Mouse (Mus musculus) intestine, postnatal 0 days (tissue): Measurements from ENCODE around the gene Ptprg. TPM values are rescaled to one million over a fixed set of nuclear protein-coding genes. Genes with fewer than 3 reads are reported as not detected.
"Not testable (repeated sequence)": the region's sequence is repeated elsewhere in the genome, so short reads cannot be mapped to it uniquely, and the experiment has no call there.

Experiments
- ATAC-seq: fragments of 200-750 bp; cut with Nextera tagmentation; 2 replicates; pipeline ENCODE4 v1.8.0; 2017; ENCODE audit warnings: mild to moderate bottlenecking, moderate TSS enrichment, moderate library complexity
- H3K27ac ChIP-seq: fragments of 300-500 bp; sonication (generic); 2 replicates; pipeline ENCODE4 v1.5.1; 2014; ENCODE audit warnings: mild to moderate bottlenecking, low read depth, low read length, moderate library complexity
- H3K27me3 ChIP-seq: fragments of 300-500 bp; sonication (generic); replicated peaks from 2 replicates; pipeline ENCODE4 v1.6.1; 2014; ENCODE audit warnings: low read length, mixed read lengths; ENCODE audit not compliant: control insufficient read depth, insufficient read depth
- H3K36me3 ChIP-seq: fragments of 300-500 bp; sonication (generic); 2 replicates; pipeline ENCODE4 v1.6.1; 2014; ENCODE audit warnings: mild to moderate bottlenecking, moderate library complexity; ENCODE audit not compliant: control insufficient read depth, insufficient read depth
- H3K4me1 ChIP-seq: fragments of 300-500 bp; sonication (generic); replicated peaks from 2 replicates; pipeline ENCODE4 v1.6.1; 2014; ENCODE audit warnings: antibody characterized with exemption, low read length, mixed read lengths; ENCODE audit not compliant: control insufficient read depth, insufficient read depth
- H3K4me2 ChIP-seq: fragments of 300-500 bp; sonication (generic); replicated peaks from 2 replicates; pipeline ENCODE4 v1.6.1; 2014; ENCODE audit warnings: low read depth, mild to moderate bottlenecking, moderate library complexity
- H3K4me3 ChIP-seq: fragments of 300-500 bp; sonication (generic); 2 replicates; pipeline ENCODE4 v1.5.1; 2014; ENCODE audit warnings: low read depth, low read length
- H3K9ac ChIP-seq: fragments of 300-500 bp; sonication (generic); 2 replicates; pipeline ENCODE4 v1.6.1; 2014; ENCODE audit warnings: mild to moderate bottlenecking, low read depth, low read length
- H3K9me3 ChIP-seq: fragments of 300-500 bp; sonication (generic); 2 replicates; pipeline ENCODE4 v1.6.1; 2016; ENCODE audit warnings: mixed run types; ENCODE audit not compliant: control insufficient read depth
- CTCF ChIP-seq: sonication (generic); IDR thresholded peaks from 2 replicates; pipeline ENCODE4 v1.5.1; 2016; ENCODE audit warnings: low read depth, mild to moderate bottlenecking, control low read depth, antibody characterized with exemption, moderate library complexity
- WGBS: fragments of 180-500 bp; shearing (Covaris S2); extraction: QIAGEN DNeasy Blood & Tissue Kit; methylation state at CpG from one replicate; pipeline ENCODE4 v1.1.7; 2014; 5-methylcytosine and 5-hydroxymethylcytosine counted together
- polyA plus RNA-seq: library from polyadenylated mRNA; unstranded; fragments of >200 nt; fragmentation: Nextera tagmentation; extraction: Ambion mirVana; gene quantifications from 2 replicates; pipeline ENCODE4 v1.2.1, GENCODE M21; 2015

Ptprg gene
- polyA plus RNA-seq, 1 experiment from 2014 or later = 3.7 TPM

GRCm38 (mm10) chr14:12041566-12041965 lies 488.2 kb downstream of the Ptprg start:
- no peak overlapping the region for H3K27ac ChIP-seq
- H3K27me3 ChIP-seq = no peaks in the 10 kb centered on the region
- no peak overlapping the region for H3K4me3 ChIP-seq
- no peaks in the 10 kb centered on the region for H3K9me3 ChIP-seq
- no peak overlapping the region for H3K9ac ChIP-seq
- H3K4me1 ChIP-seq = no peaks in the 10 kb centered on the region
- no peak for ATAC-seq
- no peaks in the 10 kb centered on the region for H3K36me3 ChIP-seq
- no peak overlapping the region for H3K4me2 ChIP-seq
- WGBS = 89% methylated on average over 6 of the region's 6 CpGs
- TF ChIP-seq CTCF = no peak

GRCm38 (mm10) chr14:12046226-12046882 lies 493.0 kb downstream of the Ptprg start:
- no peaks in the 10 kb centered on the region for H3K27me3 ChIP-seq
- TF ChIP-seq CTCF = no peak
- H3K4me2 ChIP-seq = no peak overlapping the region
- no peaks in the 10 kb centered on the region for H3K9me3 ChIP-seq
- no peak overlapping the region for H3K9ac ChIP-seq
- no peaks in the 10 kb centered on the region for H3K4me1 ChIP-seq
- 56% methylated on average over 3 of the region's 3 CpGs for WGBS
- H3K4me3 ChIP-seq = no peak overlapping the region
- no peaks in the 10 kb centered on the region for H3K36me3 ChIP-seq
- no peak for ATAC-seq
- H3K27ac ChIP-seq = no peak overlapping the region

- Histone ChIP-seq H3K4me1 (no peaks in the 10 kb centered on the region), H3K4me3 (no peak overlapping the region), H3K4me2 (no peak overlapping the region), H3K27ac (no peak overlapping the region), H3K9me3 (no peaks in the 10 kb centered on the region), H3K36me3 (no peaks in the 10 kb centered on the region), H3K27me3 (no peaks in the 10 kb centered on the region), H3K9ac (no peak overlapping the region)
- ATAC-seq = no peak
- 53% methylated on average over 4 of the region's 4 CpGs for WGBS
- TF ChIP-seq CTCF = no peak
Observed at GRCm38 (mm10) chr14:12047637-12048036, 494.3 kb downstream of the Ptprg start.

GRCm38 (mm10) chr14:12056912-12057524 lies 503.7 kb downstream of the Ptprg start:
- no peak for TF ChIP-seq CTCF
- ATAC-seq = no peak
- WGBS = 55% methylated on average over 5 of the region's 5 CpGs

GRCm38 (mm10) chr14:12057856-12058255 lies 504.5 kb downstream of the Ptprg start:
- no peak for ATAC-seq
- H3K4me3 ChIP-seq = no peak overlapping the region
- no peaks in the 10 kb centered on the region for H3K36me3 ChIP-seq
- H3K4me1 ChIP-seq = no peaks in the 10 kb centered on the region
- no peak overlapping the region for H3K27ac ChIP-seq
- peak; percentile 47; the same call in 1 of the 2 replicates for TF ChIP-seq CTCF
- H3K4me2 ChIP-seq = no peak overlapping the region
- H3K27me3 ChIP-seq = no peaks in the 10 kb centered on the region
- 77% methylated on average over 2 of the region's 2 CpGs for WGBS
- H3K9me3 ChIP-seq = no peaks in the 10 kb centered on the region
- no peak overlapping the region for H3K9ac ChIP-seq

More at GRCm38 (mm10) chr14:12056912-12057524, 503.7 kb downstream of the Ptprg start:
- no peaks in the 10 kb centered on the region for H3K27me3 ChIP-seq
- no peaks in the 10 kb centered on the region for H3K9me3 ChIP-seq
- no peaks in the 10 kb centered on the region for H3K36me3 ChIP-seq
- no peaks in the 10 kb centered on the region for H3K4me1 ChIP-seq
- H3K4me3 ChIP-seq = no peak overlapping the region
- no peak overlapping the region for H3K9ac ChIP-seq
- H3K27ac ChIP-seq = no peak overlapping the region
- no peak overlapping the region for H3K4me2 ChIP-seq

- no peaks in the 10 kb centered on the region for H3K36me3 ChIP-seq
- no peak overlapping the region for H3K4me3 ChIP-seq
- WGBS = 83% methylated on average over 7 of the region's 7 CpGs
- H3K27ac ChIP-seq = no peak overlapping the region
- no peak for TF ChIP-seq CTCF
- no peak for ATAC-seq
- H3K27me3 ChIP-seq = no peaks in the 10 kb centered on the region
- H3K9ac ChIP-seq = no peak overlapping the region
- H3K9me3 ChIP-seq = no peaks in the 10 kb centered on the region
- H3K4me1 ChIP-seq = no peaks in the 10 kb centered on the region
- H3K4me2 ChIP-seq = no peak overlapping the region
Observed at GRCm38 (mm10) chr14:12059149-12059548, 505.8 kb downstream of the Ptprg start.

- WGBS = 74% methylated on average over 2 of the region's 2 CpGs
- not testable (repeated sequence) for H3K4me3 ChIP-seq, H3K4me1 ChIP-seq, H3K9me3 ChIP-seq, H3K27ac ChIP-seq, H3K27me3 ChIP-seq, H3K9ac ChIP-seq, H3K36me3 ChIP-seq, H3K4me2 ChIP-seq, ATAC-seq
Observed at GRCm38 (mm10) chr14:12061313-12061712, 508.0 kb downstream of the Ptprg start.
